Mouse (Mus musculus) embryo, embryonic 9.5 days (tissue): ENCODE measurements around the gene Arhgef6.

Experiments
- DNase-seq: peaks from one replicate; pipeline ENCODE4 v3.0.0-alpha.2; 2017; ENCODE audit errors: extremely low spot score

Arhgef6 gene

GRCm38 (mm10) chrX:57338371-57339211, at the start of gene Arhgef6:
TSS of gene Arhgef6 (minus strand) at chrX:57338729.
- no peak for DNase-seq

GRCm38 (mm10) chrX:57380915-57381314, 42.4 kb upstream of the Arhgef6 start:
- no peak for DNase-seq

GRCm38 (mm10) chrX:57378579-57378978, 40.0 kb upstream of the Arhgef6 start:
- no peak for DNase-seq

- DNase-seq = no peak
These were observed 38.6 kb upstream of the Arhgef6 start for GRCm38 (mm10) chrX:57377096-57377495.

- DNase-seq = no peak
These were observed 35.5 kb upstream of the Arhgef6 start for GRCm38 (mm10) chrX:57374029-57374428.

- DNase-seq = no peak
These were observed 35.0 kb upstream of the Arhgef6 start for GRCm38 (mm10) chrX:57373543-57373942.

GRCm38 (mm10) chrX:57372965-57373364, 34.4 kb upstream of the Arhgef6 start:
- DNase-seq = no peak

- DNase-seq = no peak
These were observed 26.5 kb upstream of the Arhgef6 start for GRCm38 (mm10) chrX:57364891-57365569.

- DNase-seq = no peak
These were observed 20.8 kb upstream of the Arhgef6 start for GRCm38 (mm10) chrX:57359316-57359715.

- DNase-seq = no peak
These were observed 691 bp upstream of the Arhgef6 start for GRCm38 (mm10) chrX:57339220-57339619.

GRCm38 (mm10) chrX:57337582-57337981, 947 bp downstream of the Arhgef6 start:
- no peak for DNase-seq

- no peak for DNase-seq
These were observed 1.6 kb downstream of the Arhgef6 start for GRCm38 (mm10) chrX:57336958-57337357.

- DNase-seq = no peak
These were observed 3.2 kb downstream of the Arhgef6 start for GRCm38 (mm10) chrX:57335313-57335712.

GRCm38 (mm10) chrX:57327668-57328338, 10.7 kb downstream of the Arhgef6 start:
- no peak for DNase-seq

- DNase-seq = no peak
These were observed 11.9 kb downstream of the Arhgef6 start for GRCm38 (mm10) chrX:57326487-57327221.

- peak; percentile 20 for DNase-seq
These were observed 12.6 kb downstream of the Arhgef6 start for GRCm38 (mm10) chrX:57325861-57326461.

GRCm38 (mm10) chrX:57324891-57325290, 13.6 kb downstream of the Arhgef6 start:
- DNase-seq = no peak

GRCm38 (mm10) chrX:57312066-57312465, 26.5 kb downstream of the Arhgef6 start:
- no peak for DNase-seq

GRCm38 (mm10) chrX:57309993-57310392, 28.5 kb downstream of the Arhgef6 start:
- no peak for DNase-seq

GRCm38 (mm10) chrX:57306747-57307146, 31.8 kb downstream of the Arhgef6 start:
- no peak for DNase-seq

- no peak for DNase-seq
These were observed 33.7 kb downstream of the Arhgef6 start for GRCm38 (mm10) chrX:57304784-57305287.
